Mouse (Mus musculus): ENCODE measurements around the gene Dpysl5.

Dpysl5 gene

GRCm38 (mm10) chr5:30701866-30702265 lies 9.5 kb upstream of the Dpysl5 start:
- DNase-seq (ENCODE audit: extremely low read depth, insufficient read length, low spot score) = no peak

- peak; percentile 29 for DNase-seq (ENCODE audit: extremely low read depth, insufficient read length, low spot score)
These were observed 1.5 kb upstream of the Dpysl5 start for GRCm38 (mm10) chr5:30709744-30710383.

- no peak for DNase-seq (ENCODE audit: extremely low read depth, insufficient read length, low spot score)
These were observed 878 bp upstream of the Dpysl5 start for GRCm38 (mm10) chr5:30710486-30710885.

DNA sequence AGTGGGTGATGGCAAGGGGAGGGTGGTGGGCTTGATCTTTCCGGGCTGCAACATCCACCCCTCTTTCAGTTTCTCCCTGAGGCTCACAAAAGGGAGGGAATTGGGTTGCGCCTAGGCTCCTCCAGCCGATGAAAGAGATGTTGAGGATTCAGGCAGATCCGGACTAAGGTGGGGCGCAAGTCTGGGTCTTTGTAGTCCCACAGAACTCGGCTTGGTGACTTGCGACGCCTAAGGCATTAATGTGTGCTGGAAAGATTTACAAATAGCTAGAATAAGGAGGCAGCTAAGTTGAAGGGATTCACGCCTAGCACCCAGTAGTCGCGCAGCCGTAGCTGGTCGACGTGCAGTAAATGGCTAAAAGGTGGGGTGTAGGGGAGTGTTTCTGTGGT lies 632 bp downstream of the Dpysl5 start:
- DNase-seq (ENCODE audit: extremely low read depth, insufficient read length, low spot score) = no peak

DNA sequence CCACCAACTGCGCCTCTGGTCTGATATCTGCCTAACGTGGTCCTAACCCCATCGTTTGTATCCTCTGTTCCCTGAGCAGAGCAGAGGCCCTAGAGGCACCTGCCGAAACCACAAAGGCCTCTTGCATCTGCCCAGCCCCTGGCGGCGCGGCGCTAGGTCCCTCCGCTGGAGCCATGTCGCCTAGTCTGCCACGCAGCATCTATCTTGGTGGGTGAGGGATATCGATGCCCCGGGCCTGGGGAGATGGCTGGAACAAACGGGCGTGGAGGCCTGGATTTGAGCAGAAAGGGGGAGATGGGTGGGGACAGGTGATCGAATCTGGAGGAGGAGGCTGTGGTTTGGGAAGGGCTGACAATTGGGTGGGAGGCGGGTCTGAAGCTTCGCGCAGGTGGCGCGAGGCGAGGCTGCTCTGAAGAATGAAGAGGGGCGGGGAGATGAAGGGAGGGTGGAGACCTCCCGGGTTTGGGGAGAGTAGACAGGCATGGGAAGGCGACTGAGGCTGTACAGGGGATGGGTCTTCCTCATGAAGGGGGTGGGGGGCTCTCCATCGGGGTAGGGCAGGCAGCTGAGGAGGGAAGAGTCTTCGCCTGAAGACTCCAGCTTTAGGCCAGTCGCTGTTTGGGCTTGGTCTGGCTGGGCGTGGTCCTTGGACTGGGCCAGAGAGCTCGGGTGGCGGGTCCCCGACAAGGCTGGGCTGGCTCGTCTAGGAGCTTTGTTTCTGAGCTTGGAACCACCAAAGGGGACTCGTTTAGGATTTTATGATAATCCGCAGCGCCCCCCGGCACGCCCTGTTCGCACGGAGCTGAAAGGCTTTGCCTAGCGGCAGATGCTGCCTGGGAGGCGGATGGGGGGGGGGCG lies 1.3 kb downstream of the Dpysl5 start:
- no peak for DNase-seq (ENCODE audit: extremely low read depth, insufficient read length, low spot score)

GRCm38 (mm10) chr5:30713299-30713675 lies 1.9 kb downstream of the Dpysl5 start:
- no peak for DNase-seq (ENCODE audit: extremely low read depth, insufficient read length, low spot score)

- DNase-seq (ENCODE audit: extremely low read depth, insufficient read length, low spot score) = no peak
These were observed 2.3 kb downstream of the Dpysl5 start for GRCm38 (mm10) chr5:30713691-30714090.

- DNase-seq (ENCODE audit: extremely low read depth, insufficient read length, low spot score) = no peak
These were observed 4.9 kb downstream of the Dpysl5 start for GRCm38 (mm10) chr5:30716311-30716710.

DNA sequence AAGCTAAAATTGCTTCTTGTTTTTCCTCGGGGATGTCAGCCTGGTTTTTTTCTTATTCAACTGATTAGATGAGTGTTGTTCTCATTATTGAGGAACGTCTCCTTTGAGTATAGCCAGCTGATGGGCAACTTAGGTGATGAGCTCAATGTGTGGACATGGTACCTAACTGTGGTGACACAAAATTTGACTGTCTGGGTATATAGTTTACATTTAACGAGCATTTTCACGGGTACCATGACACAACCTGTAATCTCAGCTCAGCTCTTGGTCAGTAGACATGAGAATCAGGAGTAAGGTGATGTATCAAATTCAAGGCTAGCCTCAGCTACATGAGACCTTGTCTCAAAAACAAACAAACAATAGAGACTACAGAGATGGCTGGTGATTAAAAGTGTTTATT lies 6.1 kb downstream of the Dpysl5 start:
- DNase-seq (ENCODE audit: extremely low read depth, insufficient read length, low spot score) = no peak

DNA sequence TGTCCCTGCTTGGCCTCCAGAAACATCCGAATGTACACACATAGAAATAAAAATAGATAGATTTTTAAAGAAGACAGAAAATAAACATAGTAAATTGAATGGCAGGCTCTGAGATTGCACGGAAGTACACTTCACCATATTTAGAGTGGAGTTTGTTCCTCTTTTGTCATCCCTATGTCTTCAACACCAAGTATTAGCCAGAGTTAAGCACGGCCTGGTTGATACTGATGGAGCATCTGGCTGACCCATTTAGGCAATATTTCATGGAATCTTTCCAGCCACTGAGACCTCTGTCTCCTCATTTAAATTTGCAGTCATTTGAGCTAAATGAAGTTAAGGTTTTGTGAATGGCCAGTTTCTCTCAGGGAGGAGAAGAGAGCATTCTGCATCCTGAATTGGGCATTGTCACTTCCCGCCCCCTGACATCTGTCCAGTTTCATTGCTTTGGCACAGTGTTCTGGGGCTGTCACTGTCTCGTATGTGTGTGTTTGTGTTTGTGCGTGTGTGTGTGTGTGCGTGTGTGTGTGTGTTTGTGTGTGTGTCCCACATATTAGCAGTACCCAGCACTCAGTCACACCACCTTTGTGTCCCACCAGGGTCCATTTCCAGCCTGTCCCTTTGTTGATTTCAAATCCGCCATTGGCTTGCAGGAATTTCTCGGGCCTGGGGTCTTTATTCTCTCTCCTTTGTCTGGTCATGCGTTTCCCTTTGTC lies 6.8 kb downstream of the Dpysl5 start:
- no peak for DNase-seq (ENCODE audit: extremely low read depth, insufficient read length, low spot score)

DNA sequence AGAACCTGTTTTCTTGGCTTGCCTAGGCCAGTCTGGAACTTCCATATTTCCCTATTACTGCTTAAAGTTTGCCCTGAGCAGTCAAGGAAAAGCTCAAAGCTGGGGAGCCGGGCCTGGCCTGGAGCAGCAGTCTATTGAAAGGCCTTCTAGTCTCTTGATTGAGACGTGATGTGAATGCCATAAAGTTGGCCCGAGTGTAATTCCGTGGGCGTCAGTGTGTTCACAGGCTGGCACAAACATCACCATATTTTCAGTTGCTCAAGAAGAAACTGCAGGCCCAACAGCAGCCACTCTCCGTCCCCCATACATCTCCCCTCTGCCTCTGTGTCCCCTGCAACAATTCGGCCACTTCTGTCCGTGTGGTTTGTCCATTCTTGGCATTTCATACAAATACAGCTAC lies 10.6 kb downstream of the Dpysl5 start:
- no peak for DNase-seq (ENCODE audit: extremely low read depth, insufficient read length, low spot score)

DNA sequence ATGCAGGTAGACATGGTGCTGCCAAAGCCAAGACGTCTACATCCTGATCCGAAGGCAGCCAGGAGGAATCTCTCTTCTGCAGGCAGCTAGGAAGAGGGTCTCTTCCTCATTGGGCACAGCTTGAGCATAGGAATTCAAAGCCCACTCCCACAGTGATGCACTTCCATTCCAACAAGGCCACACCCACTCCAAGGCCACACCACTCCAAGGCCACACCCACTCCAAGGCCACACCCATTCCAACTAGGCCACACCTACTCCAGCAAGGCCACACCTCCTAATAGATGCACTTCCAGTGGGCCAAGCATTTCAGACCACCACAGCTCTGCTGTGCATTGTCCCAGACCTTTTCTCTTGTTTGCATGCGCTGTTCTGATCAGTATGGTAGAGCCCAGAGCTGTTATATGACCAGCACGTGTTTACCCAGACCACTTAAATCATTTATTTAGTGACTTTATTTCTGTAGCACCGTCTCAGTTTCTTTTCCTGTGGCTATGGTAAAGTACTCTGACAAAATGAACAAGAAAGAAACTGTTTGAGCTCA lies 14.9 kb downstream of the Dpysl5 start:
- DNase-seq (ENCODE audit: extremely low read depth, insufficient read length, low spot score) = no peak

DNA sequence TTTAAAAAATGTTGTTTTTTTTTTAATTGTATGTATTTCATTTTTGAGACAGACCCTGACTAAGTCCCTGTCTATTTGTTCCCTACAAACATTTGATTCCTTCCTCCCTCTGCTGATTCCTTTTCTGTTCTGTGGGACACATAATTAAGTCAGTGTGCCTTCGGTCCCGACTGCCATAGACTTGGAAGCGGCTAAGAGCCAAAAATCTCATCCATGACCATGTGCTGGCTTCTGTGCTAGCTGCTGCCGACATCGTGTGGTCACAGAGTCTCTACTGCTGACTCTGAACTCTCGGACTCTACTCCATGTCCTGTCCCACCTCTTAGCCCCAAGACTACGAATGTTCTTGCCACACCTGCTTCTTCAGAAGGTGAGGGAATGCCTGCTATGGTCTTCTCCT lies 21.1 kb downstream of the Dpysl5 start:
- DNase-seq (ENCODE audit: extremely low read depth, insufficient read length, low spot score) = no peak

DNA sequence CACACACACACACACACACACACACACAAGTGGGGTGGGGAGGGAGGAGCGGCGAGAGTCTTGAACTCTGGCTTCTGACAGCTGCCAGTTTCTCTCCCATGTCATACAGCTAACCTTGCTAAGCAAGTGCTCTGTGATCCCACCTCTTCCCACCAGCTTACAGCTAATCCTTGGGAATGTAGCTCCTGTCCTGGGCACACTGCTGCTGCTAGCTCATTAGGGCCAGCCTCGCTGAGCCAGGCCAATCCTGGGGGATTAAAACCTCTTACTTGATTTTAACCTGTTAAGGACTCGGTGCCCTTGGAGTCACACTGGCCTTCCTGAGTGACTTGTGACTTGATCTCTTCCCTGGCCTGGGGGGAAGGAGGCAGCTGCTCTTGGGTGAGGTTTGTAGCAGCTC lies 23.3 kb downstream of the Dpysl5 start:
- no peak for DNase-seq (ENCODE audit: extremely low read depth, insufficient read length, low spot score)

GRCm38 (mm10) chr5:30738127-30738828 lies 26.9 kb downstream of the Dpysl5 start:
- no peak for DNase-seq (ENCODE audit: extremely low read depth, insufficient read length, low spot score)

- no peak for DNase-seq (ENCODE audit: extremely low read depth, insufficient read length, low spot score)
These were observed 28.2 kb downstream of the Dpysl5 start for GRCm38 (mm10) chr5:30739595-30739994.

DNA sequence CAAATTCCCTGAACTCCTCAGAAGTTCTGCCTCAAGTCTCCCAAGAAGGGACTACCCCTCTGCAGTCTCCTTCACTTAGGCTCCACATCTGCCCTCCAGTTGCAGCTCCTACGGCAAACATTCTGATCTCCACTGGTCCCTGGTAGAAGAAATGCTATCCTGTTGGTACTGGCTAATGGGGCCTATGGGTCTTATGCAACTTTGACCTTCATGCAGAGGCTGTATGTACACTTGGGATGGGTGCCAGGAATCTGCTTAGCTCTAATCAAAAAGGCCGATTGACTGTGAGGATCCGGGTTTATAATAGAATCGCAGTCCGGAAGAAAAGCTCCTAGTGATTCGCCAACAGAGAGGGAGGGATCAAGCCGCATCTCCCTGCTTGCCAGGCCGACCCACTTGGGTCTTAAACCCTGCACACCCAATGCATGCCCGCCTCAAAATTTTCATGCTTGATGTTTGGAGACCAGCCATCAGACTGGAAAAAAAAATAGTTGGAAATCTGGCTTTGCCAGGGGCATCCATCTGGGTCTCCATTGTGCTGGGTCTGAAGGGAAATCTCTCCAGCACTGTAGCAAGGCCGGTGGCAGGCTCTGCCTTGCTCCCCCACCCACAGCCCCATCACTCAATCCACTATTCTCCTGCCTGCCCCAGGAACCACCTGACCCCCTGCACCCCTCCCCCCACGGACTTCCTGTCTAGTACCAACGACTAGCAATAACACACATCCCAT lies 38.4 kb downstream of the Dpysl5 start:
- DNase-seq (ENCODE audit: extremely low read depth, insufficient read length, low spot score) = no peak

DNA sequence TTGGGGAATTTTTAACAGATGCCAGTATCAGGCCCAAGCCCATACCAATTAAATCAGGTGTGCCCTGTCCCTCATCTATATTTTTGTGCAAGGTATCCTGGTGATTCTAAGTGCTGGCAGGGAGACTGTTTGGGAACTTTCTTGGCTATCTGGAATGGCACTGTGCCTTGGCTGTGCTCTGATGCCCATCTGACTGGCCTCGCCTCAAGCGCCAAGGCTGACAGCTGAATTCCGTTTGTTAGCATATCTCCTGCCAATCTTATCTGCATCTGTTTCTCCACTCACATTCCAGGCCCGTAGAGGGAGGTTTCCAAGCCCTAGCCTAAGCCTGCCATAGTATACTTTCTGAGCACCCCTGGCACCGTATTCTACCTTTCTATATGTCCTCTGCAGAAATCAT lies 39.7 kb downstream of the Dpysl5 start:
- no peak for DNase-seq (ENCODE audit: extremely low read depth, insufficient read length, low spot score)

GRCm38 (mm10) chr5:30753128-30753527 lies 41.8 kb downstream of the Dpysl5 start:
- DNase-seq (ENCODE audit: extremely low read depth, insufficient read length, low spot score) = no peak

DNA sequence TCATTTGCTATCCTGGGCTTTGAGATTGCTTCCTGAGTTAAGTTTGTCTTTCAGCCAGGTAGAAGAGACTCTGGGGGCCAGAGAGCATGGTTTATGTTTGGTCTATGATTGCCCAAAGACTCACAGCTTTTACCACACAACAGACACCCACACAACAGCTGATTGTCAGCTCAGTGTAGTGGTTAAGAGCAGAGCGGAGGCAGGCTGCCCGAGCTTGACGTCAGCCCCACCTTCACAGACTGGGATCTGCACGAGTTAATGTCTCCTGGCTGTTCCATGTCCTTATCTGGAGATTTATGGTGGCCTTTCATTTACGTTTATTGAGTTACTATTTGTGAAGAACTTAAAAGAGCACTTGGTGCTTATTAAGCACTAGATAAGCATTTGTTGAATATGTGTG lies 43.9 kb downstream of the Dpysl5 start:
- DNase-seq (ENCODE audit: extremely low read depth, insufficient read length, low spot score) = no peak
